Mouse (Mus musculus) embryonic facial prominence, embryonic 13.5 days (tissue): Measurements from ENCODE around the gene Mybph. TPM values are rescaled to one million over a fixed set of nuclear protein-coding genes. Genes with fewer than 3 reads are reported as not detected.

Experiments used
- ATAC-seq: fragments of 200-750 bp; cut with Nextera tagmentation; 2 replicates; pipeline ENCODE4 v1.8.0; 2017; ENCODE audit warnings: low read depth; ENCODE audit not compliant: insufficient number of reproducible peaks, insufficient read depth, low FRiP score, low TSS enrichment
- H3K27ac ChIP-seq: fragments of 300-500 bp; sonication (generic); 2 replicates; pipeline ENCODE4 v1.5.1; 2015; ENCODE audit warnings: moderate library complexity, mild to moderate bottlenecking, inconsistent platforms
- H3K27me3 ChIP-seq: fragments of 300-500 bp; sonication (generic); 2 replicates; pipeline ENCODE4 v1.6.1; 2015; ENCODE audit warnings: mild to moderate bottlenecking, inconsistent platforms
- H3K36me3 ChIP-seq: fragments of 300-500 bp; sonication (generic); 2 replicates; pipeline ENCODE4 v1.6.1; 2015; ENCODE audit warnings: mild to moderate bottlenecking, inconsistent platforms
- H3K4me1 ChIP-seq: fragments of 300-500 bp; sonication (generic); 2 replicates; pipeline ENCODE4 v1.6.1; 2015; ENCODE audit warnings: inconsistent platforms
- H3K4me2 ChIP-seq: fragments of 300-500 bp; sonication (generic); 2 replicates; pipeline ENCODE4 v1.6.1; 2015; ENCODE audit warnings: moderate library complexity, mild to moderate bottlenecking, inconsistent platforms
- H3K4me3 ChIP-seq: fragments of 300-500 bp; sonication (generic); 2 replicates; pipeline ENCODE4 v1.5.1; 2015; ENCODE audit warnings: mild to moderate bottlenecking, inconsistent platforms
- H3K9ac ChIP-seq: fragments of 300-500 bp; sonication (generic); 2 replicates; pipeline ENCODE4 v1.6.1; 2015; ENCODE audit warnings: mild to moderate bottlenecking, inconsistent platforms
- H3K9me3 ChIP-seq: fragments of 300-500 bp; sonication (generic); 2 replicates; pipeline ENCODE4 v1.6.1; 2016; ENCODE audit warnings: inconsistent platforms
- WGBS: fragments of 180-500 bp; shearing (Covaris S2); methylation state at CpG from one replicate; pipeline ENCODE4 v1.1.7; 2015; ENCODE audit warnings: mixed read lengths; 5-methylcytosine and 5-hydroxymethylcytosine counted together
- polyA plus RNA-seq: library from polyadenylated mRNA; unstranded; fragments of >200 nt; fragmentation: Nextera tagmentation; extraction: Ambion mirVana; gene quantifications from 2 replicates; pipeline ENCODE4 v1.2.1, GENCODE M21; 2015

Gene Mybph
- polyA plus RNA-seq, 1 experiment from 2014 or later = 9.9 TPM

GRCm38 (mm10) chr1:134188989-134189729, 4.1 kb upstream of the Mybph start:
- Histone ChIP-seq H3K27me3 (peaks cover 8% of the 10 kb centered on the region), H3K36me3 (no peaks in the 10 kb centered on the region), H3K4me3 (no peak overlapping the region), H3K4me2 (no peak overlapping the region), H3K9ac (no peak overlapping the region), H3K27ac (no peak overlapping the region), H3K9me3 (no peaks in the 10 kb centered on the region), H3K4me1 (peaks cover 24% of the 10 kb centered on the region)
- ATAC-seq = no peak
- WGBS = 31% methylated on average over 12 of the region's 12 CpGs

- Histone ChIP-seq H3K4me3 (no peak overlapping the region), H3K36me3 (no peaks in the 10 kb centered on the region), H3K9ac (no peak overlapping the region), H3K4me1 (peaks cover 41% of the 10 kb centered on the region), H3K4me2 (no peak overlapping the region), H3K27me3 (peaks cover 8% of the 10 kb centered on the region), H3K9me3 (no peaks in the 10 kb centered on the region), H3K27ac (no peak overlapping the region)
- WGBS = 77% methylated on average over 5 of the region's 5 CpGs
- no peak for ATAC-seq
These were observed 2.1 kb upstream of the Mybph start for GRCm38 (mm10) chr1:134191192-134191591.

DNA sequence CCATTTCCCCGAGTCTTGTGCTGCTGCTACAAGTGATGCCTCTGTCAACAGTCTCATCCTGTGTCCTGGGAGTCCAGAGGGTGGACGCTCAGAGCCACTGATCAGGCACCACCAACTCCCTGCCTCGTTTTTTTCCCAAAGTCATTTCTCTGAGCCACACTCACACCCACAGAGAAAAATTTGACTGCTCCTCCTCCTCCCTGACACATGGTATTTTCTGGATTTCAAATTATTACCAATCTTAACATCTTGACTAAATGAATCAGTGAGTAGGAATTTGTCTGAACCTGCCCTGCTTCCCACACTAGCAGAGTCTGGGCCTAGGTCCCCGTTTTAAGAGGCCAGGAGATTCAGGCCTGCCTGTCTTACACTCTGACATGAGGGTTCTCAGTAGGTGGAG, 1.2 kb upstream of the Mybph start:
- Histone ChIP-seq H3K4me3 (no peak overlapping the region), H3K9ac (no peak overlapping the region), H3K4me2 (no peak overlapping the region), H3K27me3 (peaks cover 8% of the 10 kb centered on the region), H3K36me3 (no peaks in the 10 kb centered on the region), H3K4me1 (peaks cover 41% of the 10 kb centered on the region), H3K9me3 (no peaks in the 10 kb centered on the region), H3K27ac (no peak overlapping the region)
- no peak for ATAC-seq
- WGBS = 36% methylated on average over 4 of the region's 4 CpGs

- H3K4me1 ChIP-seq = peaks cover 39% of the 10 kb centered on the region
- 34% methylated on average over 7 of the region's 7 CpGs for WGBS
- no peak overlapping the region for H3K4me3 ChIP-seq
- 0 out of 2 replicates have a peak overlapping the region, but pooled peaks have one; percentile 16 for H3K9ac ChIP-seq
- H3K4me2 ChIP-seq = no peak overlapping the region
- no peak overlapping the region for H3K27ac ChIP-seq
- no peak for ATAC-seq
- H3K9me3 ChIP-seq = no peaks in the 10 kb centered on the region
- no peaks in the 10 kb centered on the region for H3K36me3 ChIP-seq
- peaks cover 3% of the 10 kb centered on the region; the same call in 1 of the 2 replicates for H3K27me3 ChIP-seq
These were observed 488 bp downstream of the Mybph start for GRCm38 (mm10) chr1:134193674-134194197.

DNA sequence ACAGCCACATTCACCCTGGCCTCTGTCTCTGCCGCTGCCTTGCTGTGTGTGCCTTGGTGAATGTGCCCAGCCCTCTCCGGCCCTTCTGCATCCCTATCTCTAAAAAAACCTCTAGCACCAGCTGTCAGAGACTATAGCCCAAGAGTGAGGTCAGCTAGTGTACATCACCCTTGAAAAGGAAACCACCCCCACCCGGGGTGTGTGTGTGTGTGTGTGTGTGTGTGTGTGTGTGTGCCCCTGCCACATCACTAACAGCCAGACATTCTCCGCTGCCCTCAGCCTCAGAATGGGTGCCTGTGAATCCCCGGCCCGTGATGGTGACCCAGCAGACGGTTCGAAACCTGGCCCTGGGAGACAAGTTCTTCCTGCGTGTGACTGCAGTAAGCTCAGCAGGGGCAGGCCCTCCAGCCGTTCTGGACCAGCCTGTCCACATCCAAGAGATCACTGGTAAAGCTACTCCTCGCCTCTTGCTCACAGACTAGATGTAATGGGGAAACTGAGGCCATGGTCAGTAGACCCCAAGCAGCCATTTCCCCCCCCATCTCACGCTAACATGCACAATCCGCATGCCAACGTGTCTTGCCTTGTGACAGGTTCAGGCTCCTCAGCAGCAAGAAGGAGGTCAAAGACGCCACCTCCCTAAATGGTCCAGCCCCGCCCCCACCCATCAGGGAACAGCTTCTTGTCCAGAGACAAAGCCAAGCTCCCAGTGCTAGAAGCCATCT, 1.2 kb downstream of the Mybph start:
- Histone ChIP-seq H3K9me3 (no peaks in the 10 kb centered on the region), H3K27ac (no peak overlapping the region), H3K36me3 (no peaks in the 10 kb centered on the region), H3K4me3 (no peak overlapping the region), H3K4me2 (no peak overlapping the region), H3K27me3 (no peaks in the 10 kb centered on the region), H3K9ac (no peak overlapping the region), H3K4me1 (peaks cover 33% of the 10 kb centered on the region)
- WGBS = 72% methylated on average over 16 of the region's 16 CpGs
- no peak for ATAC-seq

- no peak for ATAC-seq
- Histone ChIP-seq H3K9me3 (no peaks in the 10 kb centered on the region), H3K9ac (no peak overlapping the region), H3K4me2 (no peak overlapping the region), H3K27me3 (no peaks in the 10 kb centered on the region), H3K27ac (no peak overlapping the region), H3K4me1 (peaks cover 33% of the 10 kb centered on the region), H3K36me3 (no peaks in the 10 kb centered on the region), H3K4me3 (no peak overlapping the region)
- WGBS = 28% methylated on average over 2 of the region's 2 CpGs
These were observed 1.9 kb downstream of the Mybph start for GRCm38 (mm10) chr1:134195117-134195516.

DNA sequence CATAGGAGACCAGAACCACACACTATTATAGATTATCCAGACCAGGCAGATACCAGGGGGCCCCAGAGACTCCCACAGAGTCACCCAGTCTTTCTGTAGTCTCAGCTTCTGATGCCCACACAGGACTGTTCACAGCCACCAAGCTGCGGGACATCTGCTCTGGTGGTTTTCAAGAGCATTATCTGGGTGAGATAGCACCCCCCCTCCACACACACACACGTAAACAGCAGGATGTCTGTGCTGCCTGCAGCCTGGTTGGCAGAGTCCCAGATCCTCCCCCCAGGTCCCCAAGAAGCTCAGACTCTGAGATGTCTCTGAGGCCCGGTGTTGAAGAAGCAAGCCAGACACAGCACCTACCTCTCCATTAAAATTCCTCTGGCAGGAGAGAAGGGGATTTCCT, 2.3 kb downstream of the Mybph start:
- H3K27me3 ChIP-seq = no peaks in the 10 kb centered on the region
- no peaks in the 10 kb centered on the region for H3K36me3 ChIP-seq
- ATAC-seq = no peak
- H3K4me2 ChIP-seq = no peak overlapping the region
- H3K4me1 ChIP-seq = peaks cover 33% of the 10 kb centered on the region
- no peaks in the 10 kb centered on the region for H3K9me3 ChIP-seq
- H3K27ac ChIP-seq = peak overlapping the region; percentile 44; the same call in 1 of the 2 replicates
- 43% methylated on average over 3 of the region's 3 CpGs for WGBS
- H3K4me3 ChIP-seq = no peak overlapping the region
- no peak overlapping the region; the same call in 1 of the 2 replicates for H3K9ac ChIP-seq

GRCm38 (mm10) chr1:134195979-134196378, 2.7 kb downstream of the Mybph start:
- Histone ChIP-seq H3K4me2 (no peak overlapping the region), H3K9me3 (no peaks in the 10 kb centered on the region), H3K27ac (peak overlapping the region; percentile 44; the same call in 1 of the 2 replicates), H3K4me3 (no peak overlapping the region), H3K4me1 (peaks cover 33% of the 10 kb centered on the region), H3K27me3 (no peaks in the 10 kb centered on the region), H3K36me3 (no peaks in the 10 kb centered on the region), H3K9ac (no peak overlapping the region)
- 42% methylated on average over 4 of the region's 4 CpGs for WGBS
- no peak for ATAC-seq

GRCm38 (mm10) chr1:134196386-134196785, 3.1 kb downstream of the Mybph start:
- Histone ChIP-seq H3K4me3 (no peak overlapping the region), H3K27ac (peak overlapping the region; percentile 44; the same call in 1 of the 2 replicates), H3K9ac (no peak overlapping the region), H3K27me3 (no peaks in the 10 kb centered on the region), H3K9me3 (no peaks in the 10 kb centered on the region), H3K4me1 (peaks cover 33% of the 10 kb centered on the region), H3K4me2 (no peak overlapping the region), H3K36me3 (no peaks in the 10 kb centered on the region)
- 66% methylated on average over 4 of the region's 4 CpGs for WGBS
- ATAC-seq = no peak

DNA sequence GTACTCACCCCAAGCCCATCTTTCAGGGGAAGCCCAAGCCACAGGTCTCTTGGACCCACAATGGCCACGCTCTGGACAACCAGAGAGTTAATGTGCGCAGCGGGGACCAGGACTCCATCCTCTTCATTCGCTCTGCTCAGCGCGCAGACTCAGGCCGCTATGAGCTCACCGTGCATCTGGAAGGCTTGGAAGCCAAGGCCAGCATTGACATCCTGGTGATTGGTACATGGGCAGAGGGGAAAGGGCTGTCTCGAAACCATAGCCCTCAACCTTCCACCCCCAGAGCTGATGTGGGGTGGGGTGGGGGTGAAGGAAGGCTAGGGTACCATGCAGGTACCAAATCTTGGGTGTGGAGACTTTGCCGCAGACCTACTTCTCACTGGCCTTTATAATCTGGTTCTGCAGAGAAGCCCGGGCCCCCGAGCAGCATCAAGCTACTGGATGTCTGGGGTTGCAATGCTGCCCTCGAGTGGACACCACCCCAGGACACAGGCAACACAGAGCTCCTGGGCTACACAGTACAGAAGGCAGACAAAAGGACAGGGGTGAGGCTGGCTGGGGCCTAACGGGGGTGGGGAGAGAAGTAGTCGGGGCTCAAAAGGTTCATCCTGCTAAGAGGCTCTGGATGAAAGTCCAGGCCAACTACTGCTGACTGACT, 4.2 kb downstream of the Mybph start:
- H3K4me1 ChIP-seq = peaks cover 33% of the 10 kb centered on the region

DNA sequence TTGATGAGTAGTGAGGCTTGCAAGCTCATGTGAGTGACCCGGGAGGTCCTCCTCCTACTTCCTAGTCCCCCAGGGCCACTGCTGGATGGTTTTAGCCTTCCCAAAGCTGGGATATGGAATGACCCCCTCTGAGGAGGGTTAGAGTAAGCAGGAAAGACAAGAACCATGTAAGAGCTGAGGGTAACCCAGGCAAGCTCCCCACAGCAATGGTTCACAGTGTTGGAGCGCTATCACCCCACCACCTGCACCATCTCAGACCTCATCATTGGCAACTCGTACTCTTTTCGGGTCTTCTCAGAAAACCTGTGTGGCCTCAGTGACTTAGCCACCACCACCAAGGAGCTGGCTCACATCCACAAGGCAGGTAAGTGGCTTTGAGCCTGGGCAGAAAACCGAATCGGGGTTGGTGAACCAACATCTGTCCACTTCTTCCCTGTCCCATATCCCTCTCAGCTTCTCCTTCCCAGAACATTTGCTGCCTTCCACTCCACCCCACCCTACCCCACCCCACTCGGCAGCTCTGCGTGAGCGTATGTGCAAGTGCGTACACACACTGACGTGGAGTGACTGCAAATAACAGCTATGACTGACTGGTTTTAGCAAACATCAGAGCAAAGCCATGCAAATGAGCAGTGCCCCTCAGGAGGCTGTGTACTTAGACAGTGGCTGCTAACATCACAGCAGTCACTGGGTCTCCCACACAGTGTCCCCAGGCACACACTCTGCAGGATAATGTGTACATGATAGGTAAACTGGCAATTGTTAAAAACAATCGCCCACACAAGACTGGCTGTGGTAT, 5.1 kb downstream of the Mybph start:
- H3K4me1 ChIP-seq = peaks cover 25% of the 10 kb centered on the region
- no peaks in the 10 kb centered on the region for H3K36me3 ChIP-seq
- no peak overlapping the region for H3K4me2 ChIP-seq
- no peak overlapping the region for H3K9ac ChIP-seq
- no peaks in the 10 kb centered on the region for H3K27me3 ChIP-seq
- H3K9me3 ChIP-seq = no peaks in the 10 kb centered on the region
- H3K4me3 ChIP-seq = no peak overlapping the region
- WGBS = 81% methylated on average over 12 of the region's 12 CpGs
- ATAC-seq = no peak
- no peak overlapping the region for H3K27ac ChIP-seq

More for the DNA sequence above, 4.2 kb downstream of the Mybph start:
- Histone ChIP-seq H3K4me2 (no peak overlapping the region), H3K9ac (no peak overlapping the region), H3K36me3 (no peaks in the 10 kb centered on the region), H3K27me3 (no peaks in the 10 kb centered on the region), H3K9me3 (no peaks in the 10 kb centered on the region), H3K27ac (no peak overlapping the region), H3K4me3 (no peak overlapping the region)
- WGBS = 81% methylated on average over 15 of the region's 15 CpGs
- no peak for ATAC-seq
